In genomic region chr7:138083980-138084379, GRCm38 (mm10) we compare ENCODE assay signal across 7 mouse cellular contexts.
DNase-seq lines count a peak whose midpoint lies in the region; ATAC-seq and TF ChIP-seq lines count a peak whose summit lies in the region.

No protein-coding gene starts in this region.

- H3K9ac ChIP-seq in hindbrain, postnatal 0 days (replicated peaks; ENCODE audit: low read length), result no peak overlapping the region

- no peaks in the 10 kb centered on the region for H3K36me3 ChIP-seq in hindbrain, postnatal 0 days (ENCODE audit: insufficient read depth, low read length)

- peak; percentile 67 for ATAC-seq in frontal cortex, adult (ENCODE audit: low TSS enrichment)
- ATAC-seq in hindbrain, postnatal 0 days, result peak; percentile 80
- ATAC-seq in megakaryocyte progenitor cell, adult 5-6 weeks (replicated peaks; ENCODE audit: poor library complexity), result peak; percentile 100

- H3K4me2 ChIP-seq in hindbrain, postnatal 0 days (ENCODE audit: low read depth, low read length), result no peak overlapping the region

- H3K27ac ChIP-seq in hindbrain, postnatal 0 days, result no peak overlapping the region

- no peaks in the 10 kb centered on the region for H3K4me1 ChIP-seq in hindbrain, postnatal 0 days (ENCODE audit: insufficient read depth, low read length)

- peak; percentile 29 for DNase-seq in WW6 (ENCODE audit: low read depth, low spot score)
- DNase-seq in c-Kit-positive CD71-positive TER-119-negative erythroid progenitor cells, embryonic 14.5 days (ENCODE audit: low read depth), result peak; percentile 47
- DNase-seq in hindbrain, postnatal 0 days (ENCODE audit: low spot score), result peak; percentile 91
- peak; percentile 54 to 61 for DNase-seq in left cerebral cortex, adult 18-20 months (ENCODE audit: low spot score in 2 of 2)
- peak; percentile 26 to 45 for DNase-seq in spleen, postnatal 36 days (ENCODE audit: low spot score in 2 of 2)

- no peaks in the 10 kb centered on the region for H3K9me3 ChIP-seq in hindbrain, postnatal 0 days (ENCODE audit: low read length)

- no peaks in the 10 kb centered on the region for H3K27me3 ChIP-seq in hindbrain, postnatal 0 days (ENCODE audit: insufficient read depth, low read length)

- WGBS in hindbrain, postnatal 0 days, result 20% methylated on average over 5 of the region's 5 CpGs

- peak; percentile 97 for TF ChIP-seq CTCF in hindbrain, postnatal 0 days (IDR thresholded peaks at IDR 0.05; ENCODE audit: low read depth)

- H3K4me3 ChIP-seq in hindbrain, postnatal 0 days (ENCODE audit: low read length), result no peak overlapping the region

Comparison
In these comparisons a context has a peak if more than half of its experiments do, and no peak if none do; other contexts are left out.
1. DNase-seq: peak in every context shown above with its lines; median percentile 91 in hindbrain, postnatal 0 days; 58 in left cerebral cortex, adult 18-20 months; 47 in c-Kit-positive CD71-positive TER-119-negative erythroid progenitor cells, embryonic 14.5 days; 36 in spleen, postnatal 36 days; 29 in WW6.